Mouse (Mus musculus) adrenal gland (tissue): ENCODE data around the gene Defb21.

ENCODE experiments used
- intact Hi-C: fragments of 180-260 bp; cut with DNase I; formaldehyde crosslinking; loops from one replicate; pipeline ENCODE4 v1.15.1; 2025
- long read RNA-seq, 2 experiments: library from polyadenylated mRNA; unstranded; transcript quantifications; one replicate each; pipeline ENCODE4 v2.0.0; 2020; ENCODE audit warnings: borderline replicate concordance in 1 of 2; ENCODE audit not compliant: insufficient replicate concordance in 1 of 2

The Defb21 gene
- long read RNA-seq, experiment 1: 0 reads
- long read RNA-seq, experiment 2: 0 reads

GRCm38 (mm10) chr2:152572114-152572794, at the start of gene Defb21:
TSS of gene Defb21 (plus strand) at chr2:152572744.
- intact Hi-C loops: no loop called here

DNA sequence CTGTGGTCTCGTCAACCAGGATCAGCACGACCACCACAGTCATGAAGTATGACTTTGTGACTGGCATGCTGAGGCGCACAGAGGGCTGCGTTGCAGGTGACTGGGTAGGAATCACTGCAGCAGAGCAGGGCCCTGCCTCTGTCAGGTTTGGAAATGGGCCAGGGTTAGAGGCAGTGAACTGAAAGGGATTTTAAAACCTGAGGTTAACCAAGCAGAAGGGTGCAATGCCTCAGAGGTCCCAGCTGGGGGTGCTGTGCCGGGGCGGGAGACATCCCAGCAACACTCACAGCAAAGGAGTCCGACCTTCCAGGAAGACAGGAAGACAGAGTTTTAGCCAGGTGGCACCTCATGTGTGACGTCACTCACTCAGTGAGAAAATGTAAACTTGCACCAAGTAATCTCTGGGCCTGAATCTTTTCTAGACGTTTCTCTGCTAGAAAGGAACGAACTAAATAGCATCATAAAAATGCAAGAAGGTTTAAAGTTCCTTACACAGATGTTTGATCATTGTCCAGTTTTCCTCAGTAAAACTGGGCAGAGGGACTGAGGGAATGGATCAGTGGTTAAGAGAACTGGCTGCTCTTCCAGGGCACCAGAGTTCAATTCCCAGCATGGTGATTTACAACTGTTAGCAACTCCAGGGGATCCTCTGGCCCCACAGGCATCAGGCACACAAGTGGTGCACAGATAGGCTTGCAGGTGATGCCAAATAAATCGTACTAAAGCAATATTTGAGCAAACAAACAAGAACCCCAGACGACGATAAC, 32.4 kb upstream of the Defb21 start, which contains the start of gene Defb29:
TSS of gene Defb29 (minus strand) at position 155 of the 767 bp plus-strand sequence.
- intact Hi-C loops: loop anchor here (5.0 to 10.0 kb wide), 3 partner anchors 68 to 145 kb away; partner anchors contain the start of gene Sox12

- intact Hi-C loops: loop anchor here (5.0 to 10.0 kb wide), 3 partner anchors 70 to 147 kb away; partner anchors contain the start of gene Sox12
Measured at GRCm38 (mm10) chr2:152541979-152542378, 30.6 kb upstream of the Defb21 start.

DNA sequence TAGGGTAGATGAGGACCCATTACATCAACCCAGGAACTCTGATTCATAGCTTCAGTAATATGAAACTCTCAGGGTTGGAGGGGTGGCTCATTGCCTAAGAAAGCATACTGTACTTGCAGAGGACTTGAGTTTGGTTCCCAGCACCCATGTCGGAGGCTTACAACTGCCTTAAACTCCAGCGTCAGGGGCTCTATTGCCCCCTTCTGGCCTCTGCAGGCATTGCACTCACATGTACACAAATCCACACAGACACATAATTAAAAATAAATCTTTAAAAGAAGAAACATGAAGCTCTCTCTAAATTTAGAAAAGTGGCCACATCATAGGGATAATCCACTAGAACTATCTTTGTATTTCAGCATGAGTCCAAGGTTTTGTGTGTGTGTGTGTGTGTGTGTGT, 29.6 kb upstream of the Defb21 start:
- intact Hi-C loops: loop anchor here (5.0 to 10.0 kb wide), 3 partner anchors 71 to 148 kb away; partner anchors contain the start of gene Sox12

- intact Hi-C loops: loop anchor here (5.0 to 10.0 kb wide), 3 partner anchors 71 to 149 kb away; partner anchors contain the start of gene Sox12
Measured at GRCm38 (mm10) chr2:152543478-152543877, 29.1 kb upstream of the Defb21 start.

DNA sequence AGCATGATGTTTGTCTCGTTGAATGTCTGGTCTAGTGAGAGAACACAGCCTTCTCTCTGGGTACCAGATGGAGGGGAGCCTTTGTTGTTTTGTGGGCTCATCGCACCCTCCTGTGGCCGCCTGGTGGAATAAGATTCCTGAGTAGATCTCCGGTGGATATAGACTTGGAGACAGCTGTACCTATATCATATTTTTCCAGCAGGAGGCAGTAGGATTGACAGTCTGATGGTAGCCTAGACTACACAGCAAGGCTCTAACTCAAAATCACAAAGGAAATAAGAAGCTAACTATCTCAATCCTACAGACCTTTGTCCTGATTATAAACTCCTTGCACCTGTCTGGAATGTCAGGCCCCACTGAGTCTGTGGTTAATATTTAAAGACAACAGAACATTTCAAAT, 27.9 kb upstream of the Defb21 start:
- intact Hi-C loops: loop anchor here (5.0 to 10.0 kb wide), 3 partner anchors 72 to 150 kb away; partner anchors contain the start of gene Sox12

GRCm38 (mm10) chr2:152548124-152548523, 24.4 kb upstream of the Defb21 start:
- intact Hi-C loops: loop anchor here (10.0 kb wide), 1 partner anchor 153 kb away; the partner anchor contains the start of gene Sox12

GRCm38 (mm10) chr2:152553774-152554423, 18.6 kb upstream of the Defb21 start:
- intact Hi-C loops: loop anchor here (5.0 to 10.0 kb wide), 2 partner anchors 33 to 111 kb away; partner anchors contain the start of gene H13

- intact Hi-C loops: loop anchor here (10.0 kb wide), 1 partner anchor 108 kb away; the partner anchor contains the start of gene H13
Measured at GRCm38 (mm10) chr2:152556655-152557054, 15.9 kb upstream of the Defb21 start.

- intact Hi-C loops: no loop called here
Measured at GRCm38 (mm10) chr2:152569038-152569437, 3.5 kb upstream of the Defb21 start, which contains the start of gene Gm17416. TSS of gene Gm17416 (plus strand) at chr2:152569338.

- intact Hi-C loops: no loop called here
Measured at GRCm38 (mm10) chr2:152569881-152570280, 2.7 kb upstream of the Defb21 start.

GRCm38 (mm10) chr2:152570313-152570712, 2.2 kb upstream of the Defb21 start:
- intact Hi-C loops: no loop called here

DNA sequence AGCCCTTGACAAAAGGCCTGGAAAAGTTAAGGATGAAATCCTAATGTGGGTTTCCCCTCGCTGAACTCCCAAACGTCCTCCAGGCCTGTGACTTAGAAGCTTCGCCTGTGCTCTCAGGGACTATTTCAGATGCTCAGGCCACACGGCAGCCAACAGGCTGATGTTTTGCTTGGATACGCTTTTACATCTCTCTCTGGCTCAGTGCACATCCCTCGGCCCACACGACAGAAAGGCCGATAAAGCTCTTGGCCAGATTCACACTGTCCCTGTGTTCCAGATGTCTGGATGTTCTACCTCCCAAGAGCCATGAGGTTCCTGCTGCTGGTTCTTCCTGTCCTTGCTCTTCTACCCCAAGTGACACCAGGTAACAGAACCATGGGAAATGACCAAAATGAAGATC, 940 bp downstream of the Defb21 start:
- intact Hi-C loops: no loop called here

DNA sequence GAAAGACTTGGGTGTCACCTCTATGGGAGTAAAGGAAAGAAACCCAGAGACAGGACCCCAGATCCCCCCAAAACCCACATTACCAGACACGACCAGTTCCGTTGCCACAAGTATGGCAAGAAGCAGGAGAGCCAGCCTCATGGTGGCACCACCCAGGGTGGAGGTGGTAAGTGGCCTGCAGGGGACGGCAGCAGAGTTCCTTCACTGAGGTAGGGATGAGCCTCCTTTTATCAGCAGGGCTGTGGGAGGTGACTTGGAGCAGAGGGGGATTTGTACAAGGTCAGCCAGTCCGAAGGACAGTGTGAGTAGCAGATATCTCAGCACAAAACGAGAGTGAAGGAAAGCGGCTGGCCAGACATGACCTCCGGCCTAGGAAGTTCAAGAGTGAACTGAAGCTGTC, 7.6 kb downstream of the Defb21 start, which contains the start of gene Defb19:
TSS of gene Defb19 (minus strand) at position 206 of the 400 bp plus-strand sequence.
- intact Hi-C loops: no loop called here

GRCm38 (mm10) chr2:152580612-152581011, 8.1 kb downstream of the Defb21 start:
- intact Hi-C loops: no loop called here

GRCm38 (mm10) chr2:152586926-152587560, 14.5 kb downstream of the Defb21 start:
- intact Hi-C loops: loop anchor here (5.0 kb wide), 1 partner anchor 35 kb away; no protein-coding TSS in a partner anchor

GRCm38 (mm10) chr2:152588450-152588849, 15.9 kb downstream of the Defb21 start:
- intact Hi-C loops: loop anchor here (5.0 kb wide), 1 partner anchor 36 kb away; no protein-coding TSS in a partner anchor

- intact Hi-C loops: loop anchor here (5.0 kb wide), 1 partner anchor 37 kb away; no protein-coding TSS in a partner anchor
Measured at GRCm38 (mm10) chr2:152589021-152589420, 16.5 kb downstream of the Defb21 start.

DNA sequence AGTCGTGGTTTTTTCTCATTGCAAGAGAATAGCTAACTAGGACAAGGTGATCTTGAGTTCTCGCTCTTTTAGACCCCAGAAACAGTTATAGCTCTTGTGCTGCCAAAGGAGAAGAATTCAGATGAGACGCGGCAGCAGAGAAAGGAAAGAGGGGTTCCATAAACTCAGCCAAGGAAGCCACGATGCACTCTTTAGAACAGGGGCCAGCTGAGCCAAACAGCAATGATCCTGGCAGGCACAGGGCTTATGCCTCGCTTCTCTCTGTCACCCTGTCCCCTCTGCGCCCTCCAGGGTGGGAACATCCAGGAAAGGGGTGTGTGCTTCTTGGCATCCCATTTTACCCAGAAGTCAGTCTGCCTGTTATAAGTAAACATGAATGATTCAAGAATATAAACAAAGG, 26.8 kb downstream of the Defb21 start, which contains the start of gene Defb45:
TSS of gene Defb45 (minus strand) at position 101 of the 400 bp plus-strand sequence.
- intact Hi-C loops: no loop called here

DNA sequence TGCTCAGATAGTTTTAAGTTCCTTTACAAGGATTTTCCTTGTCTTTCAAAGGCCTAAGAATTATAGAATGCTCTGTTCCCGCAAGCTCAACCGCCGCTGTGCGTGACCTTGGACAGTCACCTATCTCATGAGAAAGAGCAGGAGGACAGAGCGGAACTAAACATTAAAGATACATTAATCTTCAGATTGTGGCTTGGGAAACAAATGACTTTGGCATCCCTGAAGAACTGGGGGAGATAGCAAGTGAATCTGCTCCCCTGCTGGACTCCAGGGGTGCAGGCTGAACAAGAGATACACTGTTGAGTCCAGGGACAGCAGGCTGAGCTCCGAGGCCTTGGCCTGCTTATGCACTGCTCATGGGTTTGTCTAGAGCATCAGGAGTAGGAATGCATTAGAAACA, 27.5 kb downstream of the Defb21 start:
- intact Hi-C loops: no loop called here
